Mouse (Mus musculus) ovary, postnatal 10 days (tissue): ENCODE measurements around the gene Aaas.
"Not testable (repeated sequence)": the region's sequence is repeated elsewhere in the genome, so short reads cannot be mapped to it uniquely, and the experiment has no call there.

Experiments
- DNase-seq: peaks from one replicate; pipeline ENCODE4 v3.0.0; 2022; ENCODE audit warnings: low spot score

Aaas gene

DNA sequence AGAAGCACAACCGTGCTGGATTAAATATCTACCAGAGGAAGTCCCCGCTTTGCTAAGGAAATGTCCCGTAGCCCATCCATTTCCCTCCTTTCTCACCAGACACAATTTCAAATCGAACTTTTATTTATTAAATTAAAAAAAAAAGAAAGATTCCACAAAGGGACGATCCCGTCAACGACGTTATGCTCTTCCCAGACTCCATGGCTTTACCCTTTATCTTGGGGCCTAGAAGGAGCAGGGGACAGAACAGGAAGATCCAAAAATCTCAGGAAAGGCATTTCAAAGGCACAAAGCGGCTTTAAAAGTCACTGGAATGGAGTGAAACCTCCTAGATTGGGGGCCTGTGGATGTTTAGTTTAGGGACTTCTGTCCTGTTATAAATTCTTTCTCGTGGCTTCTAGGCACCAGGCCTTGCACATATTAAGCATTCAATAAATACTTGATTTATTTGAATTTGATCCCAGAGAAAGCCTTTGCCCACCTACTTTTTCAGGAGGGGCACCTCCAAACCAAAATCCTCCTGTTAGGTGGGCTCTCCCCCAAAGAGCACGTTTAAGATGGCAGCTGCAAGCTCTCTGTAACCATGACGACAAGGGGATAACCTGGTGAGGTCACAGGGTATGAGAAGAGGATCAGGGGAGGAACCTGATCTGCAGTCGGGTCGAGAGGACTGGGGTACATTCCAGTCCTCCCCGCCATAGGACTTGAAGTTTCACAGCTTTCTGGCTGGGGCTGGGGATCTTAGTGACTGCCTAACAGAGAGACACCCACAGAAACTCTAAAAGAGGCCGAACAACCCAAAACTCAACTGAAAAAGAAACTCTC is 6.1 kb upstream of the Aaas start:
- no peak for DNase-seq

DNA sequence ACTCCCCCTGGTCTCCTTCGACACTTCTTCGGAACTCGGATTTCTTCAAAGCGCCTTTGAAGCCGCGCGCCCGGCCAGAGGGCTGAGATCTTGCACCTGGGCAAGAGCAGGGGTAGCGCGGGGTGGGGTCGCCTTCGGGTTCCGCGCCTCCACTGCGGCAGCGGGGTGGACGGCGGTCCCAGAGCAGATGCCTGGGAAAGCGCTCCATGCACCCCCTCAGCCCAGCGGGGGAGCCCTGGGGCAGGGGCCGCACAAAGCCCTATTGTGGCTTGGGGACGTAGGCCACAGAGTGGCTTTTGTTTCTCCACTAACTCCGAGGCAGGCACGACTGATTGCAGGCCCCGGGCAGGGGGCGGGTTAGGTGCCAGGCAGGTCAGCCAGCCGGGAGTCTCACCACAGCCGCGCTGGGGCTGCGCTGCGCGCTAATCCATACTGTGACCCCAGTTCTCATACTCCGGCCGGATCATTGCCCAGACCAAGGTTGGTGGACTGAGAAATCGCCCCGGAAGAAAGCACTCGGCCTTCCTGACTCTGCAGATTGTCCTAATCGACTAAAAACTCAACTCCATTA is 5.4 kb upstream of the Aaas start:
- DNase-seq, result no peak

DNA sequence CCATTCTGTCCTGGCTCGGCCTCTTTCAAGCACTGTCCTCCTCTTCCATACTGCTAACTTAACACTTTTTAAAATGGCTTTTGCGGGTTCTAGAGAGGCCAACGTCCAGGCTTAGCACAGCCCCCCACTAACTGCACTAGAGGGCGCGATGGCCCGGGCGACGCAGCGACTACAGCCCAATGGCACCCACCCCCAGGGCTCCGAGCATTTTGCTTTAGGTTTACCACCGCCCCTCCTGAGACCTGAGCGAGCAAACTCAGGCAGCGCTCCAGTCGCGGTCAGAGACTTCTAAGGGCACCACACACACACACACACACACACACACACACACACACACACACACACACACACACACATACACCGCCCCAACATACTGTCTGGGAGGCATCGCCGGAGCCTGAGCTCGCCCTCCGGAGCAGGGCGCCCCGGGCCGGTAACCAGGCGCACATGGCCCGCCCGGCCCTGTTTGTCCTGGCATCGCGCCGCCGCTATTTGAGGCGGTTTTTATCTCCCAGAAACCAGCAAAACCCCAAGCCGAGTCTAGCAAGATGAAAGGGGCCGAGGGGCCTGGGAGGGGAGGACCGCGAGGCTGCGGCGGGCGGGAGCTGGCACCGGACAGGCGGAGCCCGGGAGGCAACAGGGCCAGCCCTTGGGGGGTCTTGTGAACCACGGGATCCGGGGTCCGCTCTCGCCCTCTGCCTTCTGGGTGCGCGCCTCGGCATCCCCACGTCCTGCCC is 4.7 kb upstream of the Aaas start:
- peak; percentile 67 for DNase-seq

DNA sequence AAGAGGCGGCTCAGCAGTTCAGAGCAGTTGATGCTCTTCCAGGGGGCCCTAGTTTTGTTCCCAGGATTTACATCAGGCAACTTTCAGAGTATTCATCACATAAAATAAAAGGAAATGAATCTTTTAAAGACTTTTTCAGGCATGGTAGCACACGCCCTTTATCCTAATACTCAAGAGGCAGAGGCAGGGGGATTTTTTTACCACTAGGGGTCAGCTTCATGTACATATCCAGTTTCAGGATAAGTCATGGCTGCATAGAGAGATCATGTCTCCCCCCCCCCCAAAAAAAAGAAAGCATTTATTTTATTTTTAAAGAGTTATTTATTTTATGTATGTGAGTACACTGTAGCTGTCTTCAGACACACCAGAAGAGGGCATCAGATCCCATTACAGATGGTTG is 3.4 kb upstream of the Aaas start:
- DNase-seq, result no peak

DNA sequence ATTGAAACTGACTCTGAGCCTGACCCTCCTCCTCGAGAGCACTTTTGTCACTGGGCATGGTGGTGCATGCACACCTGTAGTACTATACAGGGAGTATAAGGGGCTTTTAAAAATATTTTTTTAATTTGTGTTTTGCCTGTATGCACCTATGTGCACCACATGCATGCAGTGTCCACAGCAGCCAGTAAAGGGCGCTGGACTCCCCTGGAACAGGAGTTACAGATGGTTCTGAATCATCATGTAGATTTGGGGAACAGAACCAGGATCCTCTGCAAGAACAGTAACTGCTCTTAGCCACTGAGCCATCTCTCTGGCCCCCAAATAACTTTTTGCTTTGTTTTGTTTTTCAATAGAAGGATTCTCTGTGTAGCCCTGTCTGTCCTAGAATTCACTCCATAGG is 1.6 kb upstream of the Aaas start:
- no peak for DNase-seq

DNA sequence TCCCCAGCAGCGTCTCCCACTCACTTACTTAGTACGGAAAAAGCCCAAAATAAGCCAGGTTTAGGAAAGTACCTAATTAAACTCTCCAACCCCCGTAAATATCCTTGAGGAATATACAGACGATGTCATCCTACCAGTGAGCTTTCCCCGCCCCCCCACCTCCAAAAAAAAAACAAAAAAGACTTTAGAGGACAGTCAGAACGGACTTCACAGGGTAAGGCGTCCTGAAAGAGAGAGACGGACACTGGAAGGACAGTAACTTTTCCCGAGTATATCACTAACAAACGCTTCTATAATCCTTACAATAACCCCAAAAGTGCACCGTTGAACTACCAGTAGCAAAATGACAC is 346 bp upstream of the Aaas start:
- DNase-seq, result no peak

DNA sequence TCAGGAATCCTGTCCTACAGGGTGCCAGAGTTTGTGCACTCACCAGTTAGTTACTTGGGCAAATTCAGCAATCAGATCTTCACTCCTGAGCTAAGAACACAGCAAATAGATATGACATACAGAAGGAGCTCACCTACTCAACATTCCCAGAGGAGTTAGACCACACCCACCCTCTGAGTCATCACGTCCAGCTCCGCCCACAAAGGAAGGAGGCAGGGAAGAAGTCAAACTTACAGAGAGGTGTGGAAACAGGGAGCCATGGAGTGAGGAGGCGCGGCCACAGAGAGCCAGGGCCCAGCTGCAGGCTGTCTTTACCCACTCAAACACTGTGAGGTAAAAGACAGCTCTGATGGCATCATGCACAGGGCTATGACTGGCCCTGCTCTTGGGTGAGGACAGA is 4.1 kb downstream of the Aaas start:
- DNase-seq, result no peak

DNA sequence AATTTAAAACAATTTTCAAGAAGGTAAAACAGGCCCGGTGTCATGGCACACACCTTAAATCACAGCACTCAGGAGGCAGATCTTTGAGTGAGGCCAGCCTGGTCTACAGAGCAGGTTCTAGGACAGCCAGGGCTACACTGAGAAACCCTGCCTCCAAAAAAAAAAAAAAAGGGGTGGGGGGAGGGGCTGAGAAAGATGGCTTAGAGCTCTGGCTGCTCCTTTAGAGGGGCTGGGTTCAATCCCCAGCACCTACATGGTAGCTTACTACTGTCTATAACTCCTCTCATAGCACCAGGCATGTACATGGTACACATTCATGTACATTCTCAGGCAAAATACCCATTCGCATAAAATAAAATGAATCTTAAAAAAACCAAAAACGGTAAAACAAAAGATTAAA is 6.1 kb downstream of the Aaas start:
- no peak for DNase-seq

DNA sequence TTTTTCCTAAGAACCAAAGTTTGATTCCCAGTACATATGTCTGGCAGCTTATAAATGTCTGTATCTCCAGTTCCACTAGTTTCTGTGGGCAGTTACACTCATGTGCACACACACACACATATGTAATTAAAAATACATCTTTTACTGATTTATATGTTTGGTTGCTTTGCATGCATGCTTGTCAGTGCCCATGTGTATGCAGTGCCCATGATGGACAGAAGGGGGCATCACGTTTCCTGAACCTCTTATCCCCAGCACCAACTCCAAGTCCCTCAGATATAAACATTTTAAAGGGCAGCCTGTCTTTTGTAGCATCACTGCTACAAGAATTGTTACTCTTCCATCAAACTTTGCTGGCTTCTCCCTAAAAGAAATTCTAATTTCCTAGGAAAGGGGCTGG is 9.0 kb downstream of the Aaas start:
- no peak for DNase-seq

DNA sequence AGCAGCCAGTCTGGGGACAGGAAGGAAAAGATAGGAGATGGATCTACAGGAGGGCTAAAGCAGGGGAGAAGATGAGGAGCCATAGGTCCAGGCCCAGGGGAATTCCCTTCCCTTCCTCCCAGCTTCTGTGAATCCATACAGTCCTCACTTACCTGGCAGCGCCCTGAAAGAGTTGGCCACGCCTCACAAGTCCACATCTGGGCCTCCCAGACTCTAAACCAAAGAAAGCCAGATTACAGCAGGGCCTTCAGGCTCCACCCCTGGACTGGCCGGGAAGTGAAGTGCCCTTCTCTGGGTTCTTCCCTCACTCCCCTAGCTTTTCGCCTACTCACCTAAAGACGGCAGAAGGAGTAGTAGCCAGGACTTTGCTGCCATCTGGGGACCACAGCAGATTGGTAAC is 11.0 kb downstream of the Aaas start:
- no peak for DNase-seq

DNA sequence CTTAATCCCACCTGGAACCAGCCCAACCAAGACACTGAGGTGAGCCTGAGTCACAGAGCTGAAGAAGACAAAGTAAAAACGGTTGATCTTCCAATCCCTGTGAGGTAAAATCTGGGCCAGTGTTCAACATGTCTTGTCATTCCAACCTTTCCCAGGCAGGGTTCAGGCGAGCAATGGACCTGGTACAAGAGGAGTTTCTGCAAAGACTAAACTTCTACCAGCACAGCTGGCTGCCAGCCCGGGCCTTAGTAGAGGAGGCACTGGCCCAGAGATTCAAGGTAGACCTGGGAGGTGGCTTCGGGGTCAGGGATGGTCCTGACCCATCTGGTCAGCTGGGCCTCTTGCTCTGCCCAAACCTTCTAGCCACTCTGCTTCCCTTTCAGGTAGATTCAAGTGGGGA is 13.6 kb downstream of the Aaas start:
- no peak for DNase-seq

DNA sequence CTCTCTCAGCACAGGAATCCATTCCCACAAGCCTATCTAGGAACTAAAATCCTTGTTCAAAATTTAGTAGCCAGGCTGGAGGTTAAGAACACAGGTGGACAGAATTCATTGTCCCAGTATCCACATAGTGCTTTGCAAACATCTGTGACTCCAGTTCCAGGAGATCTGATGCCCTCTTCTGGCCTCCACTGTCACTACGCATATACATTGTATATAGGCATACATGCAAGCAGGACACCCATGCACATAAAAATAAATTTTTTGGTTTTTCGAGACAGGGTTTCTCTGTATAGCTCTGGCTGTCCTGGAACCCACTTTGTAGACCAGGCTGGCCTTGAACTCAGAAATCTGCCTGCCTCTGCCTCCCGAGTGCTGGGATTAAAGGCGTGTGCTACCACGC is 14.6 kb downstream of the Aaas start:
- not testable (repeated sequence) for DNase-seq

DNA sequence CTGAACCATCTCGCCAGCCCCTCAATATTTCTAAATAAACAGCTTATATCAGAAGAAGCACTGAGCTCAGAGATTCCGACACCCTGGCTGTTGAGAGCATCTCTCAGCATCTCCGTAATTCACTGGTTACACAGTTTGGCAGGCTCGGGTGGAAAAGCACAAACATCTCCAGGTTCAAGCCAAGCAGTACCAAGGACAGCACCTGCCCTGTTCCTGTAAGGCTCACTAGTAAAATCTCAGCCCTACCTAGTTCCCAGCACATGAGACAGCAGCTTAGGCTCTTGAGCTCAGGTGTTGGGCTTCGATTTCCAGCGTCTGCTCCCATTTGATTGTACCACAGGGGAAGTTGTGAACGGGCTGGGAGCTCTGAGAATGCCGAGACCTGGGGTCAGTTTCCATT is 15.3 kb downstream of the Aaas start:
- no peak for DNase-seq

DNA sequence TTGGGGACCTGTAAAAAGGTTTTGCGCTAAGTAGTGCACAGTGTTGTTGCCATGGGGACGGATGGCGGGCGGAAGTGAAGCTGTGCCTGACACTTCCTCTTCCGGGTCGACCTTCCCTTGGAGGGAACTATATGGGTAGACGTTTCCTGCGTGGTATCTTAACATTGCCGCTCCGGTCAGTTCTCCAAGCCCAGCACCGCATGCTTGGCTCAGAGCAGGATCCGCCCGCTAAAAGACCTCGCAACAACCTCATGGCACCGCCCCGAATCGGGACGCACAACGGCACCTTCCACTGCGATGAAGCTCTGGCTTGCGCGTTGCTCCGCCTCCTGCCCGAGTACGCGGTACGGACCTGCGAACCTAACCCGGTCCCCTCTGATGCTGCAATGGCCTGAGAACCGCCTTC is 19.0 kb downstream of the Aaas start, which contains the start of gene Myg1:
TSS of gene Myg1 (plus strand) at position 100 of the 406 bp plus-strand sequence.
- peak; percentile 62 for DNase-seq

DNA sequence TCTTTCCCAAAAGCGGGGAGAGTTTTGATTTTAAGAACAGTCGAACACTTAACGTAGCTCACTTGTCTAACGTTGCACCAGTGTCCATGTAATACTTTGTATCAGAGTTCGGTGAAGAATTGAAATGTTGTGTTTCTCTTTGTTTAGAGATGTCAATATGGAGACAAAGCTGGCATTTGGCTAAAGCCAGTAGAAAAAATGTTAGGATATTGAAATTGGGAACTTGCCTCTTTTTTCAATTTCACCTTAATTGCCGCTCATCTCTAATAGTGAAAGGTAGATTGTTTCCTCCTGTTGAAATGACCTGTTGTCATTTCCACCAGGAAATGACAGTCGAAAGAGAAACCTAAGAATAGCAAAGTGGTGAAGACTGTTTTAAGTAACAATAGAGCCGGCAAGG is 23.7 kb downstream of the Aaas start:
- DNase-seq, result no peak

DNA sequence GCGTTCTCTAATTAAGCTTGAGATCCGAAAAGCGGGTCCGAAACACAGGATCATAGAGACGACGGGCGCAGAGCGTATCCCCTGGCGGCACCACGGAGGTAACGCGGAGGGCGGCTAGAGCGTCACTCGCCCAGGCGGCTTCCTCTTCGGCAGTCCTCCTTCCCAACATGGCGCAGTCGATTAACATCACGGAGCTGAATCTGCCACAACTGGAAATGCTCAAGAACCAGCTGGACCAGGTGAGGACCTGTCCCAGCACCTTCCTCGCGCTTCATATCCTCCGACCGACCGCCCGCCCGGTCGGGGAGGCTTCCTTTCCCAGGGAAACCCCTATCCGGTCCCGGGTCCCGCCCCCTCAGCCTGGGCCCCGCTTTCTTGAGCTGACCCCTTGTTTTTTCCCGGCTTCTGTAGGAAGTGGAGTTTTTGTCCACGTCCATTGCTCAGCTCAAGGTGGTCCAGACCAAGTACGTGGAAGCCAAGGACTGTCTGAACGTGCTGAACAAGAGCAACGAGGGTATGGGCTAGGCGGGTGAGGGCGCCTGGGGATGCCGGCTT is 24.5 kb downstream of the Aaas start, which contains the start of gene Pfdn5:
TSS of gene Pfdn5 (plus strand) at position 95 of the 555 bp plus-strand sequence.
- peak; percentile 65 for DNase-seq

DNA sequence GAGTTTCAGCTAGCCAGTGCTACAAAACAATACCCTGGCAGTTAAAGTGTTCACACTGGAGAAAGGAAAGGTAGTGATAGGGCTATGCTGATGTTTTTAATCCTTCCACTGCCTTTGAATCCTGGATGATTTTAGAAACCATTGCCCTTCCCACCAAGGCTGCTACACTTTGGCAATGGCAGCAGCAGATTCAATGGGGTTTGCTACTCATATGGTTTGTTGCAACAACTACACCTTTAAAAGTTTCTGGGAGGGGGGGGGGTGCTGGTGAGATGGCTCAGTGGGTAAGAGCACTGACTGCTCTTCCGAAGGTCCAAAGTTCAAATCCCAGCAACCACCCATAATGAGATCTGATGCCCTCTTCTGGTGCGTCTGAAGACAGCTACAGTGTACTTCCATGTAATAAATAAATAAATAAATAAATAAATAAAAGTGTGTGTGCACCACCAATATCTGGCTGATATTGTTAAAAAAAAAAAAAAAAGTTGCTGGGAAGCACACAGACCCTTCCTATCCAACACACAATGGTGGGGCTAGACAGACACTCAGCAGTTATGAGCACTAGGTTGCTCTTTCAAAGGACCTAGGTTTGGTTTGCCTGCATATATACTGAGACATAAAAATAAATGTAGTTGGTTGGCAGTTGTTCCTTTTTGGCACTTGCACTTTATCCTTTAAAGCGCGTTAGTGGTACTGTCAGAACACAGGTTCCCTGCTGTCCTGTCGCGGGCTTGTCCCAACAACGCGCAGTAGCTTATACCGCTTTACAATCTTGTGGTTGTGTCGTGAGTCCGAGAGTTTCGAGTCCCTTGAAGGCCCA is 25.7 kb downstream of the Aaas start:
- DNase-seq, result no peak

DNA sequence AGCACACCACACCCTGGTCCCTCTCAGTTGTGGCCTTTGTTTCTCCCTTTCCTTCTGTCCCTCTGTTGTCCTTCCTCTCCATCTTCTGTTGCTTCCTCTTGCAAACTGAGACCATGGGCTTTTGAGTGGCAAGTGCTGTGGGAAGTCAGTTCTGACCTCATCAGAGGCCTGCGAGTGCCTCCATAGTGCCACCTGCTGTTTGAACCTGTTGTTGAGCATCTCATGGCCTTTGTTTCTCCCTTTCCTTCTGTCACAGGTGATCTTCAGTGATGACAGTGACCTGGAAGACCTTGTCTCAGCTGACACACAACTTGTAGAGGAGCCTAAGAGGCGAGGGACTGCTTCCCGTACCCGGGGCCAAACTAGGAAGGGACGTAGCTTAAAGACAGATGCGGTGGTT is 34.3 kb downstream of the Aaas start:
- no peak for DNase-seq

DNA sequence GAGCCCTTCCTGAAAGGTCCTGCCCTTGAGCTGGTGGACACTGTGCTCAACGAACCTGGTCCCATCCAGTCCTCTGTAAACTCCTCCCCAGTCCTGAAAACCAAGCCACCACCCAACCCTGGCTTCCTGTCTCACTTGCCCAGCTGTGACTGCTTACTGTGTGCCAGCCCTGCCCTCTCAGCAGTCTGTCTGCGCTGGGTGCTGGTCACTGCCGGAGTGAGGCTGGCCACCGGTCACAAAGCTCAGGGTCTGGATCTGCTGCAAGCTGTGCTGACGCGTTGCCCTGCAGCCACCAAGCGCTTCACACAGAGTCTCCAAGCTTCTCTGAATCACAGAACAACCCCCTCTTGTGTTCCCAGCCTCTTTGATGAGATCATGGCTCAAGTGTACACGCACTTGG is 35.3 kb downstream of the Aaas start:
- DNase-seq, result no peak

DNA sequence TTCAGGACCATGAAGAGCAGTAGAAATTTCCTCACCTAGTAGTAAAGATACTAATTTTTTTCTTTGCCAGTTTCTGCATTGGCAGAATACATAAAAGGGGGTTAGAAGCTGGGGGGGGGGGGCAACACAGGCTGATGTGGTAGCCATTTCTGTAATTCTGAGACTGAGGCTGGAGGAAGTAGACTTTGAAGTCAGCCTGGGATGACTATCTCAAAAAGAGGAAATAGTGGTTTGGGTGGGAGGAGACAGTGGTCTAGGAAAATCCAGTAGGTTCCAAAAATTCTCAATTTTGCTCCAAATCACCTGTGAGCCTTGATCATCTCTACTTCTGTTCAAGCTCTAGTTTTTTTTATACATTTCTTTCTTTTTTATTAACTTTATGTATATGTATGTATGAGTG is 39.1 kb downstream of the Aaas start:
- DNase-seq, result no peak

DNA sequence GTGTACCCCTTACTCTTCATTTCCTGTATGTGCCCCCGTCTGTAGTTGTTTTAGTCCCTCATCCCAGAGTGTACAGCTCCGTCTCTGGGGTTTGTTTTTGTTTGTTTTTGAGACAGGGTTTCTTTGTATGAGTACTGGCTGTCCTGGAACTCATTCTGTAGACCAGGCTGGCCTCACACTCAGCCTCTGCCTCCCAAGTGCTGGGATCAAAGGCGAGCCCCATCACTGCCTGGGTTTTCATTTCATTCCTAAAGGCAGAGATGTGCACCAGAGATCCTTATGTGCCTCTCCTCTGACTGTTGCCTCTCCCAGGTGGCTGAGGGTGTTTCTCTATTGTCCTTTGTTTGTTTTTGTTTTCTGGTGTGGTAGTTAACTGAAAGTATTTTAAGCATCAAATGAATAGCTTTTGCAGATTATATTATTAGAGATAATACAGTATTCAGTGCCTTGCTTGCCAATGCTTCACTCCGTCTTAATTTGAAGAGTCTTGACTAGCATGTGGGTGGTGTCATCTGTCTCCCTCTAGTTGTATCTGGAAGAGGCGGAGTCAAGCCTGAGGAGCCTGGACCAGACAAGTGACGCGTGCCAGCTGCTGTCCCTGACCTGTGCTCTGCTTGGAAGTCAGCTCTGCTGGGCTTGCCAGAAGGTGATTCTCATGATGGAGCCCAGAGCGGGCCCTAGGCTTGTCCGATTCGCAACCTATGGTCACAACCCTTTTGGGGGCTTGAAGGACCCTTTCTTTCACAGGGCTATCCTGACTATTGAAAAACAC is 40.3 kb downstream of the Aaas start:
- no peak for DNase-seq
